Mouse (Mus musculus) E14TG2a.4 (cell line): Measurements from ENCODE around the gene Gm904.
"Not testable (repeated sequence)": the region's sequence is repeated elsewhere in the genome, so short reads cannot be mapped to it uniquely, and the experiment has no call there.

Source experiments
- H3K27me3 ChIP-seq: 2 replicates; pipeline ENCODE4 v1.6.1; 2014; ENCODE audit warnings: low read length, control low read depth; ENCODE audit not compliant: insufficient read depth
- H3K36me3 ChIP-seq: 2 replicates; pipeline ENCODE4 v1.6.1; 2014; ENCODE audit warnings: low read length, control low read depth; ENCODE audit not compliant: insufficient read depth
- H3K4me1 ChIP-seq: replicated peaks from 2 replicates; pipeline ENCODE4 v1.6.1; 2014; ENCODE audit warnings: low read depth, low read length, control low read depth
- H3K4me3 ChIP-seq: replicated peaks from 2 replicates; pipeline ENCODE4 v1.5.1; 2014; ENCODE audit warnings: mild to moderate bottlenecking, low read length
- H3K9me3 ChIP-seq: 2 replicates; pipeline ENCODE4 v1.6.1; 2014; ENCODE audit warnings: low read length, control low read depth

The Gm904 gene

GRCm38 (mm10) chr13:50642928-50643327 lies at the start of gene Gm904:
Gene Gm904 (plus strand): TSS chr13:50643228.
- not testable (repeated sequence) for H3K27me3 ChIP-seq, H3K4me3 ChIP-seq, H3K9me3 ChIP-seq, H3K36me3 ChIP-seq, H3K4me1 ChIP-seq

- H3K27me3 ChIP-seq, H3K4me1 ChIP-seq: not testable (repeated sequence)
Observed at GRCm38 (mm10) chr13:50648771-50649170, 5.7 kb downstream of the Gm904 start.

More at GRCm38 (mm10) chr13:50648771-50649170, 5.7 kb downstream of the Gm904 start:
- H3K36me3 ChIP-seq, H3K9me3 ChIP-seq, H3K4me3 ChIP-seq: not testable (repeated sequence)
